Mouse (Mus musculus): ENCODE data around the gene Phkg2. TPM values are rescaled to one million over a fixed set of nuclear protein-coding genes. Genes with fewer than 3 reads are reported as not detected.

The Phkg2 gene
- polyA plus RNA-seq (2014; fragmentation: Illumina TruSeq; extraction: RNeasy Lipid Tissue Mini Kit (QIAGEN cat#74804); ENCODE audit: low replicate concordance) = 18.3 TPM

DNA sequence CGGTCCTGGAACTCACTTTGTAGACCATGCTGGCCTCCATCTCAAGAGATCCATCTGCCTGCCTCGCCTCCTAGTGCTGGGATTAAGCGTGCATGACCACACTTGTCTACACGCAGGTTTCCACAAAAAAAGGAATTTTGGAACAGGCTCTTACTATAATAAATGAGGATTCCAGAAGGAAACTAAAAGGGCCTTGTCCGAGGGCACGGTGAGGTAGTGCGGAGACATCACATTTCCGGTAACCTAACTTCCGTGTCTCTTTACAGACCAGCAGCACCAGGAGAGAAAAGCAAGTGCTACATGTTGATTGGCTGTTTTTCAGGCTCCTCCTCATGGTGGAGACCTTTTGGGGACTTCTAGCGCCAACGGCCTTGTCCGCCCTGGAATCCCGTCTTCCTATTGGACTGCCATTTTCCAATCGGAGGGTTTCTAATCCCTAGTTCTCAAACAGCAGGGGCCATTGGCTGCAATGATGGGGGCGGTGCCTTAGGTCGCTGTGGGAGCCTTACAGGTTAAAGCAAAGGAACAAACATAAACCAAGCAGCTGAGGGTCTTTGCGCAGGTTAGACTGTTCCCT lies at the start of gene Phkg2:
TSS of gene Phkg2 (plus strand) at position 446 of the 577 bp plus-strand sequence.

DNA sequence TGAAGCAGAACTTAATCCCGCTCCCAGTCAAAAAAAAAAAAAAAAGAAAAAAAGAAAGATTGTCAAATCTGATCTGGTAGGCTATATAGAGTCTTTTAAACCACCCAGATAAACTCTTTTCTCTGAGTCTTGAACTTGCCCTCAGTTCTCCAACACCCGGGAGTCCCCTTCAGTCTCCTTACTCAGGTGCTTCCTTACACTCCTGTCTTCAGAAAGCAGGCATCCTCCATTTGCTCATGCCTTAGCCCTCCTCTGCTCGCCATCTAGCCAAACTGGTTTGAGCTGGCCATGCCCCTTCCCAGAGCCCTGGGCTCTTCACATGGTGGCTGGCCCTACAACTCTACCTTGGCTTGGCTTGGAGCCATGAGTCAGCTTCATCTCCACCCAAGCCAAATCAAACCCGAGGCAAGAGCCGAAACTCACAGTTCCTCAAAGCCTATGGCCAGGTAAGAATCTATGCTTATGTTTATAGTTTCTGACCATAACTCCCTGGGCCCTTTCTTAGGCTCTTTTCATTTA lies 11.7 kb upstream of the Phkg2 start, which contains the start of gene Tmem265:
TSS of gene Tmem265 (plus strand) at position 51 of the 519 bp plus-strand sequence.

DNA sequence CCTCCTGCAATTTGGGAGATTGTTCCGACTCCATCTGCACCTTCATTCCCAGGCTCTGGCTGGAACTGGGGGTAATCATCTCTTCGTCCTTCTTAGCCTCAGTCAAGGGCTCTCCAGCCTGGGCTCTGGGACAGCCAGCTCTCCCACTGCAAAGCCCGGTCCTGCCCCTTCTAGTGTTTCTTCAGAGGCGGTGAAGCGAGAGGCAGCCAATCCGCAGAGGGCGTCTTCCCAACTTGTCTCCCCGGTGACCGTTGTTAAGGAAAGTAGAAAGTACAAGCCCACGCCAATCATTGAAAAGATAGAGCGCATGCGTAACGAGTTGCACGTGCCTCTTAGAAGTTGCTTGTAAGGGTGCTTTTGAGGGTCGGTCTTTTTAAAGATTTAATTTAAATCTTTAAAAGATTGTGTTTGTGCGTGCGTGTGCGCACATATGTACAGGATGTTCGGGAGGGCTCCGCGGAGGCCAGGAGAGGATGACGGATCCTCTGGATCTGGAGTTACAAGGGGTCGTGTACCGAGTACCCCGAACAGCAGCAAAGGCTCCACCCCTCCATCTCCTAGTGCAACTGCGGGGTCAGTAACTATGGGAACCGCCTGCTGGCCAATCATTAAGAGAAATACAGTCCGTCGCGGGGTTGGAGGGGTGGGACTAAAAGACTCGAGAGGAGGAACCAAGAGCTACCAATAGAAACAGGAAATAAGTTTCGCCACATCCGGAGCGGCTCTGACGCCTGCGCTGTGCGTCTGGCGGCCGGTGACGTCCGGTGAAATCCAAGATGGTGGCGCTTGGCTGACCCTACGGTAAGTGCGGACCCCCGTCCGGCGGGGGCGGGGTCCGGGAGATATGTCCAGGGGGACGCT lies 15.1 kb downstream of the Phkg2 start, which contains the start of the genes Ccdc189 and Rnf40:
TSS of gene Ccdc189 (minus strand) at position 585 of the 861 bp plus-strand sequence.
TSS of gene Rnf40 (plus strand) at position 757 of the 861 bp plus-strand sequence.

GRCm38 (mm10) chr7:127614891-127615843 lies 42.0 kb downstream of the Phkg2 start, which contains the start of gene Zfp629:
Gene Zfp629, minus strand, starts transcription at chr7:127615797.

Other genes starting within 250 kb of the Phkg2 start
- gene Zfp768, start 227.8 kb upstream of the Phkg2 start, polyA plus RNA-seq (2014; fragmentation: Illumina TruSeq; extraction: RNeasy Lipid Tissue Mini Kit (QIAGEN cat#74804); ENCODE audit: low replicate concordance) = 2.2 TPM
- 5.3 TPM for gene Zfp747, start 197.3 kb upstream of the Phkg2 start, polyA plus RNA-seq (2014; fragmentation: Illumina TruSeq; extraction: RNeasy Lipid Tissue Mini Kit (QIAGEN cat#74804); ENCODE audit: low replicate concordance)
- 2.9 TPM for gene 9130019O22Rik, start 186.2 kb upstream of the Phkg2 start, polyA plus RNA-seq (2014; fragmentation: Illumina TruSeq; extraction: RNeasy Lipid Tissue Mini Kit (QIAGEN cat#74804); ENCODE audit: low replicate concordance)
- 1.2 TPM for gene E430018J23Rik, start 179.7 kb upstream of the Phkg2 start, polyA plus RNA-seq (2014; fragmentation: Illumina TruSeq; extraction: RNeasy Lipid Tissue Mini Kit (QIAGEN cat#74804); ENCODE audit: low replicate concordance)
- 3.5 TPM for gene Zfp764, start 166.5 kb upstream of the Phkg2 start, polyA plus RNA-seq (2014; fragmentation: Illumina TruSeq; extraction: RNeasy Lipid Tissue Mini Kit (QIAGEN cat#74804); ENCODE audit: low replicate concordance)
- 2.5 TPM for gene Zfp688, start 151.3 kb upstream of the Phkg2 start, polyA plus RNA-seq (2014; fragmentation: Illumina TruSeq; extraction: RNeasy Lipid Tissue Mini Kit (QIAGEN cat#74804); ENCODE audit: low replicate concordance)
- gene Zfp689, start 124.2 kb upstream of the Phkg2 start, polyA plus RNA-seq (2014; fragmentation: Illumina TruSeq; extraction: RNeasy Lipid Tissue Mini Kit (QIAGEN cat#74804); ENCODE audit: low replicate concordance) = 0.97 TPM
- gene Prr14, start 113.7 kb upstream of the Phkg2 start, polyA plus RNA-seq (2014; fragmentation: Illumina TruSeq; extraction: RNeasy Lipid Tissue Mini Kit (QIAGEN cat#74804); ENCODE audit: low replicate concordance) = 29.5 TPM
- 5.9 TPM for gene Fbrs, start 94.1 kb upstream of the Phkg2 start, polyA plus RNA-seq (2014; fragmentation: Illumina TruSeq; extraction: RNeasy Lipid Tissue Mini Kit (QIAGEN cat#74804); ENCODE audit: low replicate concordance)
- 4.5 TPM for gene Srcap, start 61.4 kb upstream of the Phkg2 start, polyA plus RNA-seq (2014; fragmentation: Illumina TruSeq; extraction: RNeasy Lipid Tissue Mini Kit (QIAGEN cat#74804); ENCODE audit: low replicate concordance)
- 5.1 TPM for gene Gm42715, start 53.8 kb upstream of the Phkg2 start, polyA plus RNA-seq (2014; fragmentation: Illumina TruSeq; extraction: RNeasy Lipid Tissue Mini Kit (QIAGEN cat#74804); ENCODE audit: low replicate concordance)
- gene Tmem265, start 11.9 kb upstream of the Phkg2 start, polyA plus RNA-seq (2014; fragmentation: Illumina TruSeq; extraction: RNeasy Lipid Tissue Mini Kit (QIAGEN cat#74804); ENCODE audit: low replicate concordance) = not detected
- gene Ccdc189, start 15.3 kb downstream of the Phkg2 start, polyA plus RNA-seq (2014; fragmentation: Illumina TruSeq; extraction: RNeasy Lipid Tissue Mini Kit (QIAGEN cat#74804); ENCODE audit: low replicate concordance) = not detected
- 0.82 TPM for gene Rnf40, start 15.4 kb downstream of the Phkg2 start, polyA plus RNA-seq (2014; fragmentation: Illumina TruSeq; extraction: RNeasy Lipid Tissue Mini Kit (QIAGEN cat#74804); ENCODE audit: low replicate concordance)
- 4.8 TPM for gene Zfp629, start 42.5 kb downstream of the Phkg2 start, polyA plus RNA-seq (2014; fragmentation: Illumina TruSeq; extraction: RNeasy Lipid Tissue Mini Kit (QIAGEN cat#74804); ENCODE audit: low replicate concordance)
- 1.2 TPM for gene Bcl7c, start 135.6 kb downstream of the Phkg2 start, polyA plus RNA-seq (2014; fragmentation: Illumina TruSeq; extraction: RNeasy Lipid Tissue Mini Kit (QIAGEN cat#74804); ENCODE audit: low replicate concordance)
- 0.74 TPM for gene Ctf1, start 139.4 kb downstream of the Phkg2 start, polyA plus RNA-seq (2014; fragmentation: Illumina TruSeq; extraction: RNeasy Lipid Tissue Mini Kit (QIAGEN cat#74804); ENCODE audit: low replicate concordance)
- gene Ctf2, start 158.8 kb downstream of the Phkg2 start, polyA plus RNA-seq (2014; fragmentation: Illumina TruSeq; extraction: RNeasy Lipid Tissue Mini Kit (QIAGEN cat#74804); ENCODE audit: low replicate concordance) = not detected
- 0.11 TPM for gene Fbxl19, start 171.2 kb downstream of the Phkg2 start, polyA plus RNA-seq (2014; fragmentation: Illumina TruSeq; extraction: RNeasy Lipid Tissue Mini Kit (QIAGEN cat#74804); ENCODE audit: low replicate concordance)
- gene Orai3, start 196.5 kb downstream of the Phkg2 start, polyA plus RNA-seq (2014; fragmentation: Illumina TruSeq; extraction: RNeasy Lipid Tissue Mini Kit (QIAGEN cat#74804); ENCODE audit: low replicate concordance) = 0.63 TPM
- gene Setd1a, start 203.3 kb downstream of the Phkg2 start, polyA plus RNA-seq (2014; fragmentation: Illumina TruSeq; extraction: RNeasy Lipid Tissue Mini Kit (QIAGEN cat#74804); ENCODE audit: low replicate concordance) = 3.5 TPM
- gene Gm49388, start 212.3 kb downstream of the Phkg2 start, polyA plus RNA-seq (2014; fragmentation: Illumina TruSeq; extraction: RNeasy Lipid Tissue Mini Kit (QIAGEN cat#74804); ENCODE audit: low replicate concordance) = not detected
- 14.6 TPM for gene Hsd3b7, start 227.3 kb downstream of the Phkg2 start, polyA plus RNA-seq (2014; fragmentation: Illumina TruSeq; extraction: RNeasy Lipid Tissue Mini Kit (QIAGEN cat#74804); ENCODE audit: low replicate concordance)